Mouse (Mus musculus) CH12.LX (cell line): Measurements from ENCODE around the gene Gle1. TPM values are rescaled to one million over a fixed set of nuclear protein-coding genes. Genes with fewer than 3 reads are reported as not detected.

ENCODE experiments used
- DNase-seq: peaks from one replicate; pipeline ENCODE4 v3.0.0-alpha.2; 2013; ENCODE audit errors: extremely low read depth
- H3K27ac ChIP-seq: 2 replicates; pipeline ENCODE4 v1.5.1; 2012; ENCODE audit warnings: low read depth, mild to moderate bottlenecking, control low read depth, moderate library complexity; ENCODE audit not compliant: insufficient read depth
- H3K27me3 ChIP-seq: replicated peaks from 2 replicates; pipeline ENCODE3; 2012; ENCODE audit warnings: inconsistent platforms
- H3K36me3 ChIP-seq, 2 experiments: replicated peaks in 1 of 2; 2 replicates each; pipeline versions ENCODE3 to v1.6.1; 2012; ENCODE audit warnings: inconsistent platforms in 1 of 2, low read length in 1 of 2, mild to moderate bottlenecking in 1 of 2, mixed read lengths in 1 of 2, moderate library complexity in 1 of 2; ENCODE audit not compliant: control insufficient read depth in 1 of 2, insufficient read depth in 1 of 2
- H3K4me1 ChIP-seq, 2 experiments: 2 replicates each; pipeline ENCODE4 v1.6.1; 2012; ENCODE audit warnings: inconsistent platforms in 1 of 2, moderate library complexity in 1 of 2; ENCODE audit not compliant: insufficient read depth in 2 of 2, control insufficient read depth in 1 of 2
- H3K4me2 ChIP-seq: 2 replicates; pipeline ENCODE4 v1.6.1; 2012; ENCODE audit warnings: low read depth, mild to moderate bottlenecking, control low read depth; ENCODE audit not compliant: poor library complexity, insufficient read depth, severe bottlenecking
- H3K4me3 ChIP-seq, 3 experiments: fragments of 150-350 bp in 1 of 3; sonication (generic) in 1 of 3; replicated peaks in 1 of 3; 2 replicates each; pipeline versions ENCODE3 to v1.5.1; 2011 to 2012; ENCODE audit warnings: low read depth in 2 of 3, low read length in 2 of 3, mild to moderate bottlenecking in 2 of 3, moderate library complexity in 2 of 3, control low read depth in 1 of 3, improper control_type of control experiment in 1 of 3, inconsistent platforms in 1 of 3, mixed read lengths in 1 of 3; ENCODE audit not compliant: poor library complexity in 1 of 3
- H3K79me2 ChIP-seq: replicated peaks from 2 replicates; pipeline ENCODE4 v1.6.1; 2012; ENCODE audit warnings: mild to moderate bottlenecking, moderate library complexity; ENCODE audit not compliant: control insufficient read depth, poor library complexity, insufficient read depth, severe bottlenecking; ENCODE audit errors: extremely low read depth
- H3K9ac ChIP-seq: 2 replicates; pipeline ENCODE4 v1.6.1; 2012; ENCODE audit warnings: low read depth, mild to moderate bottlenecking, control low read depth, moderate library complexity; ENCODE audit not compliant: insufficient read depth
- H3K9me3 ChIP-seq: replicated peaks from 2 replicates; pipeline ENCODE3; 2012; ENCODE audit warnings: low read length, inconsistent platforms, mixed read lengths
- BHLHE40 ChIP-seq: IDR thresholded peaks from 2 replicates; pipeline ENCODE4 v1.6.1; 2011; ENCODE audit warnings: mild to moderate bottlenecking, low read depth, low read length, improper control_type of control experiment
- CHD1 ChIP-seq: IDR thresholded peaks from 2 replicates; pipeline ENCODE4 v1.6.1; 2012; ENCODE audit warnings: low read depth, low read length, improper control_type of control experiment, inconsistent platforms
- CHD2 ChIP-seq: IDR thresholded peaks from 2 replicates; pipeline ENCODE4 v1.6.1; 2011; ENCODE audit warnings: low read length, improper control_type of control experiment
- CTCF ChIP-seq, 2 experiments: IDR thresholded peaks in 1 of 2; conservative IDR thresholded peaks in 1 of 2; 2 replicates each; pipeline ENCODE4 v1.5.1; 2011 to 2012; ENCODE audit warnings: low read depth in 2 of 2, low read length in 2 of 2, improper control_type of control experiment in 1 of 2, inconsistent platforms in 1 of 2, mild to moderate bottlenecking in 1 of 2, moderate library complexity in 1 of 2
- ELF1 ChIP-seq: IDR thresholded peaks from 2 replicates; pipeline ENCODE4 v1.6.1; 2014; ENCODE audit warnings: low read depth, mild to moderate bottlenecking, inconsistent platforms, low read length, improper control_type of control experiment
- EP300 ChIP-seq: IDR thresholded peaks from 2 replicates; pipeline ENCODE4 v1.6.1; 2011; ENCODE audit warnings: low read length, improper control_type of control experiment
- ETS1 ChIP-seq: conservative IDR thresholded peaks from 2 replicates; pipeline ENCODE4 v1.6.1; 2012; ENCODE audit warnings: low read depth, mild to moderate bottlenecking, inconsistent platforms, low read length, improper control_type of control experiment, moderate library complexity
- GABPA ChIP-seq: IDR thresholded peaks from 2 replicates; pipeline ENCODE4 v1.6.1; 2012; ENCODE audit warnings: low read depth, low read length, improper control_type of control experiment, inconsistent platforms; ENCODE audit not compliant: insufficient replicate concordance
- HCFC1 ChIP-seq: IDR thresholded peaks from 2 replicates; pipeline ENCODE4 v1.6.1; 2012; ENCODE audit warnings: low read depth, mild to moderate bottlenecking, inconsistent platforms, low read length, improper control_type of control experiment
- IRF4 ChIP-seq: IDR thresholded peaks from 2 replicates; pipeline ENCODE4 v1.6.1; 2014; ENCODE audit warnings: low read depth, mild to moderate bottlenecking, inconsistent platforms, low read length, improper control_type of control experiment
- JUN ChIP-seq: IDR thresholded peaks from 2 replicates; pipeline ENCODE4 v1.6.1; 2011; ENCODE audit warnings: low read depth, mild to moderate bottlenecking, low read length, improper control_type of control experiment, moderate library complexity; ENCODE audit not compliant: insufficient read depth
- JUND ChIP-seq: conservative IDR thresholded peaks from 2 replicates; pipeline ENCODE4 v1.6.1; 2011; ENCODE audit warnings: low read depth, low read length, improper control_type of control experiment
- KAT2A ChIP-seq: IDR thresholded peaks from 2 replicates; pipeline ENCODE4 v1.6.1; 2012; ENCODE audit warnings: low read length, improper control_type of control experiment, inconsistent platforms; ENCODE audit not compliant: insufficient replicate concordance
- MAFK ChIP-seq: IDR thresholded peaks from 2 replicates; pipeline ENCODE4 v1.6.1; 2011; ENCODE audit warnings: low read length, improper control_type of control experiment; ENCODE audit not compliant: insufficient replicate concordance
- MAX ChIP-seq: IDR thresholded peaks from 2 replicates; pipeline ENCODE4 v1.6.1; 2011; ENCODE audit warnings: low read length, improper control_type of control experiment
- MAZ ChIP-seq: IDR thresholded peaks from 2 replicates; pipeline ENCODE4 v1.6.1; 2012; ENCODE audit warnings: low read depth, mild to moderate bottlenecking, inconsistent platforms, low read length, improper control_type of control experiment, moderate library complexity
- MYC ChIP-seq: IDR thresholded peaks from 2 replicates; pipeline ENCODE4 v1.6.1; 2011; ENCODE audit warnings: low read depth, mild to moderate bottlenecking, improper control_type of control experiment, low read length
- NELFE ChIP-seq: IDR thresholded peaks from 2 replicates; pipeline ENCODE4 v1.6.1; 2011; ENCODE audit warnings: low read depth, low read length, improper control_type of control experiment
- POLR2A ChIP-seq: IDR thresholded peaks from 2 replicates; pipeline ENCODE4 v1.6.1; 2011; ENCODE audit warnings: low read depth, mild to moderate bottlenecking, improper control_type of control experiment, low read length
- POLR2AphosphoS2 ChIP-seq: IDR thresholded peaks from 2 replicates; pipeline ENCODE4 v1.6.1; 2011; ENCODE audit warnings: low read depth, low read length, improper control_type of control experiment
- RAD21 ChIP-seq: IDR thresholded peaks from 2 replicates; pipeline ENCODE4 v1.6.1; 2011; ENCODE audit warnings: low read depth, mild to moderate bottlenecking, low read length, improper control_type of control experiment, moderate library complexity
- RCOR1 ChIP-seq: conservative IDR thresholded peaks from 2 replicates; pipeline ENCODE4 v1.6.1; 2012; ENCODE audit warnings: low read depth, mild to moderate bottlenecking, inconsistent platforms, low read length, improper control_type of control experiment
- SIN3A ChIP-seq: IDR thresholded peaks from 2 replicates; pipeline ENCODE4 v1.6.1; 2012; ENCODE audit warnings: low read length, improper control_type of control experiment, inconsistent platforms
- TBP ChIP-seq: conservative IDR thresholded peaks from 2 replicates; pipeline ENCODE4 v1.6.1; 2011; ENCODE audit warnings: low read depth, low read length, improper control_type of control experiment
- TCF12 ChIP-seq: IDR thresholded peaks from 2 replicates; pipeline ENCODE4 v1.6.1; 2014; ENCODE audit warnings: low read depth, mild to moderate bottlenecking, inconsistent platforms, low read length, improper control_type of control experiment
- USF1 ChIP-seq: IDR thresholded peaks from 2 replicates; pipeline ENCODE4 v1.6.1; 2014; ENCODE audit warnings: low read depth, mild to moderate bottlenecking, inconsistent platforms, low read length, improper control_type of control experiment
- ZMIZ1 ChIP-seq: IDR thresholded peaks from 2 replicates; pipeline ENCODE4 v1.6.1; 2012; ENCODE audit warnings: low read depth, mild to moderate bottlenecking, inconsistent platforms, low read length, improper control_type of control experiment
- ZNF384 ChIP-seq: IDR thresholded peaks from 2 replicates; pipeline ENCODE4 v1.6.1; 2012; ENCODE audit warnings: low read depth, low read length, improper control_type of control experiment, inconsistent platforms
- dilution Hi-C: fragments of 300-500 bp; cut with MboI; formaldehyde crosslinking; loops from 2 replicates; pipeline ENCODE4 v1.14.3; 2020; ENCODE audit warnings: low sequenced_read_pairs; ENCODE audit not compliant: extremely low pct_unique_long_range_greater_than_20kb, extremely low pct_ligation_motif_present
- in situ Hi-C: fragments of 300-500 bp; cut with MboI; formaldehyde crosslinking; loops from 3 replicates; pipeline ENCODE4 v1.14.3; 2019; ENCODE audit warnings: low sequenced_read_pairs, low pct_ligation_motif_present, low pct_unique_long_range_greater_than_20kb, mixed read lengths
- polyA plus RNA-seq: library from polyadenylated mRNA; unstranded; fragments of >175 nt; gene quantifications from 2 replicates; pipeline ENCODE4 v1.2.1, GENCODE M21; 2012; ENCODE audit warnings: low read depth; ENCODE audit not compliant: insufficient read length
- total RNA-seq, 2 experiments: library from RNA; depleted of rRNA; stranded (reverse); fragments of 300-350 nt in 1 of 2; fragments of >200 nt in 1 of 2; gene quantifications; 2 replicates each; pipeline ENCODE4 v1.2.3; 2012 to 2014

The Gle1 gene
- total and polyA plus RNA-seq, 3 experiments, result 36.5 to 60.1 (median 38.0) TPM

DNA sequence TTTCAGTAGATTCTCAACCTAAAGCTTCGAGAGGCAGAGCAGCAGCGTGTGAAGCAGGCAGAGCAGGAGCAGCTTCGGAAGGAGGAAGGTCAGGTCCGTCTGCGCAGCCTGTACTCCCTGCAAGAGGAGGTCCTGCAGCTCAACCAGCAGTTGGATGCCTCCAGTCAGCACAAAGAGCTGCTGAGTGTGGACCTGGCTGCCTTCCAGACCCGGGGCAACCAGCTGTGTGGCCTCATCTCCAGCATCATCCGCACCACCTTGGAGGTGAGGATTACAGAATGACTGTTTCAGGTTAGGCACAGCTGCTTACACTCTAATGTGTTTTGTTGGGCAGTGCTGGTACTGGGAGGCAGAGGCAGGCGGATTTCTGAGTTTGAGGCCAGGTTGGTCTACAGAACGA is 4.8 kb downstream of the Gle1 start:
- DNase-seq, result no peak
- no peak overlapping the region for H3K4me3 ChIP-seq
- H3K9ac ChIP-seq, result no peak overlapping the region
- H3K4me2 ChIP-seq, result no peak overlapping the region
- dilution Hi-C loops, result no loop called here
- in situ Hi-C loops, result no loop called here
- TF ChIP-seq CHD2, result no peak
- TF ChIP-seq EP300, result no peak
- TF ChIP-seq BHLHE40, result no peak
- TF ChIP-seq TCF12, result no peak
- TF ChIP-seq ELF1, result no peak
- no peak for TF ChIP-seq POLR2AphosphoS2
- no peak for TF ChIP-seq MAZ
- no peak for TF ChIP-seq TBP
- TF ChIP-seq MYC, result no peak
- TF ChIP-seq ZNF384, result no peak
- TF ChIP-seq KAT2A, result no peak
- no peak for TF ChIP-seq HCFC1
- no peak for TF ChIP-seq RCOR1
- no peak for TF ChIP-seq POLR2A
- TF ChIP-seq MAX, result no peak
- no peak for TF ChIP-seq GABPA
- no peak for TF ChIP-seq NELFE
- TF ChIP-seq USF1, result no peak
- TF ChIP-seq SIN3A, result no peak
- H3K27ac ChIP-seq, result no peak overlapping the region
- no peaks in the 10 kb centered on the region for H3K9me3 ChIP-seq
- H3K4me1 ChIP-seq, result peaks cover 2 to 12% of the 10 kb centered on the region in 2 experiments; a peak in 2 of 4 replicates
- H3K36me3 ChIP-seq, result peaks cover 57 to 80% of the 10 kb centered on the region in 2 experiments
- no peaks in the 10 kb centered on the region for H3K27me3 ChIP-seq
- H3K79me2 ChIP-seq, result peaks cover 4% of the 10 kb centered on the region; the same call in 1 of the 2 replicates

DNA sequence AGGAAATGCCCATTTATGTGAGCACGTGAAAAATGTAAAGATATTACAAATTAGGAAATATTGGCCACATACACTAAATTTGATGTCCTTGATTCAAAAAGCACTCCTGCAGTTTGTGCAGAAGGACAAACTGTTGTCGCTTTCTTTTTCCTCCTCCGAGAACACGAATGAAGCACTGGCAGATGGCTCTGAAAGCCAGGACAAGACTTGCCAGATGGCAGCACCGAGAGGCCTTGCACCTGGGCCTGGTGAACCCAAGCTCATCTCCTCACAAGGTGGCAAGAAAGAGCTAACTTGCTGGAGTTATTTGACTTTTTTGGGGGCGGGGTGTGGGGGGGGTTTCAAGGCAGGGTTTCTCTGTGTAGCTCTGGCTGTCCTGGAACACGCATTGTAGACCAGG is 5.6 kb downstream of the Gle1 start:
- no peak overlapping the region for H3K4me2 ChIP-seq
- H3K9me3 ChIP-seq, result no peaks in the 10 kb centered on the region
- H3K9ac ChIP-seq, result no peak overlapping the region
- peaks cover 3% of the 10 kb centered on the region; the same call in 1 of the 2 replicates for H3K79me2 ChIP-seq
- DNase-seq, result no peak
- H3K27ac ChIP-seq, result no peak overlapping the region
- in situ Hi-C loops, result no loop called here
- no peak for TF ChIP-seq ETS1
- no peak for TF ChIP-seq TBP
- TF ChIP-seq MAFK, result no peak
- TF ChIP-seq CHD1, result no peak
- no peak for TF ChIP-seq CTCF (conservative IDR thresholded peaks at IDR 0.05 in 1 of 2, IDR thresholded peaks at IDR 0.05 in 1 of 2; ENCODE audit: low read depth in 2 of 2, low read length in 2 of 2)
- no peak for TF ChIP-seq RAD21
- TF ChIP-seq ZMIZ1, result no peak
- no peak for TF ChIP-seq POLR2AphosphoS2
- no peak for TF ChIP-seq MAZ
- TF ChIP-seq JUND, result no peak
- no peak for TF ChIP-seq IRF4
- TF ChIP-seq JUN, result no peak
- no peak for TF ChIP-seq KAT2A
- TF ChIP-seq POLR2A, result no peak
- dilution Hi-C loops, result no loop called here
- no peaks in the 10 kb centered on the region for H3K27me3 ChIP-seq
- H3K4me1 ChIP-seq, result peaks cover 2 to 12% of the 10 kb centered on the region in 2 experiments; a peak in 2 of 4 replicates
- H3K36me3 ChIP-seq, result peaks cover 63 to 87% of the 10 kb centered on the region in 2 experiments
- H3K4me3 ChIP-seq, result no peak overlapping the region
